Comparison of ENCODE assay signal across 9 mouse cellular contexts in genomic region chr11:53521120-53521820, GRCm38 (mm10). TPM values are rescaled to one million over a fixed set of nuclear protein-coding genes. Genes with fewer than 3 reads are reported as not detected.
DNase-seq lines count a peak whose midpoint lies in the region; ATAC-seq and TF ChIP-seq lines count a peak whose summit lies in the region.
"Had no signal": no experiment of that assay in that cellular context is flagged by ENCODE, and none has a peak within 500 bp of the region (broad histone marks: within the 10 kb centered on the region; RNA-seq: fewer than 3 reads in every experiment).

No protein-coding gene starts in this region.

- H3K27ac ChIP-seq in spleen, adult 2 months (ENCODE audit: insufficient read depth, low read length), result peak overlapping the region; percentile 40; the same call in 1 of the 2 replicates
- H3K27ac ChIP-seq in hindbrain, embryonic 16.5 days (ENCODE audit: low read depth, low read length), result no peak overlapping the region
- no peak overlapping the region for H3K27ac ChIP-seq in midbrain, embryonic 13.5 days

- H3K4me2 ChIP-seq in hindbrain, embryonic 16.5 days (ENCODE audit: low read length), result peak overlapping the region; percentile 85
- peak overlapping the region; percentile 78 for H3K4me2 ChIP-seq in midbrain, embryonic 13.5 days (replicated peaks)

- no peaks in the 10 kb centered on the region for H3K36me3 ChIP-seq in spleen, adult 2 months (ENCODE audit: control insufficient read depth, insufficient read depth, low read length)
- H3K36me3 ChIP-seq in hindbrain, embryonic 16.5 days (ENCODE audit: control insufficient read depth, insufficient read depth, low read length), result no peaks in the 10 kb centered on the region
- no peaks in the 10 kb centered on the region for H3K36me3 ChIP-seq in midbrain, embryonic 13.5 days

- peaks cover 7% of the 10 kb centered on the region for H3K27me3 ChIP-seq in spleen, adult 2 months (ENCODE audit: control insufficient read depth, insufficient read depth, low read length)
- peaks cover 3% of the 10 kb centered on the region for H3K27me3 ChIP-seq in hindbrain, embryonic 16.5 days (replicated peaks; ENCODE audit: control insufficient read depth, insufficient read depth, low read length)
- peaks cover 17% of the 10 kb centered on the region for H3K27me3 ChIP-seq in midbrain, embryonic 13.5 days

- no peak for TF ChIP-seq POLR2A in spleen, adult 2 months (IDR thresholded peaks at IDR 0.05; ENCODE audit: low read depth, low read length)

- H3K9me3 ChIP-seq in hindbrain, embryonic 16.5 days (ENCODE audit: control insufficient read depth, low read length), result no peaks in the 10 kb centered on the region
- H3K9me3 ChIP-seq in midbrain, embryonic 13.5 days, result no peaks in the 10 kb centered on the region

- ATAC-seq in hindbrain, embryonic 16.5 days, result no peak
- no peak for ATAC-seq in midbrain, embryonic 13.5 days

- H3K4me3 ChIP-seq in spleen, adult 2 months (ENCODE audit: extremely low read depth, insufficient read depth, insufficient read length), result 0 out of 2 replicates have a peak overlapping the region, but pooled peaks have one; percentile 5
- H3K4me3 ChIP-seq in hindbrain, embryonic 16.5 days (ENCODE audit: low read length), result peak overlapping the region; percentile 67
- H3K4me3 ChIP-seq in midbrain, embryonic 13.5 days (replicated peaks), result peak overlapping the region; percentile 75

- peaks cover 5% of the 10 kb centered on the region for H3K4me1 ChIP-seq in spleen, adult 2 months (ENCODE audit: control insufficient read depth, insufficient read depth, insufficient read length)
- peaks cover 20% of the 10 kb centered on the region for H3K4me1 ChIP-seq in hindbrain, embryonic 16.5 days (ENCODE audit: control insufficient read depth, insufficient read depth, low read depth, low read length)
- peaks cover 29% of the 10 kb centered on the region for H3K4me1 ChIP-seq in midbrain, embryonic 13.5 days (replicated peaks)

- H3K9ac ChIP-seq in hindbrain, embryonic 16.5 days (ENCODE audit: low read depth, low read length), result peak overlapping the region; percentile 77; the same call in 1 of the 2 replicates
- H3K9ac ChIP-seq in midbrain, embryonic 13.5 days (replicated peaks), result peak overlapping the region; percentile 87; the same call in 1 of the 2 replicates

- WGBS in spleen, adult 2 months, result 74% methylated on average over 16 of the region's 16 CpGs
- WGBS in hindbrain, embryonic 16.5 days, result 41% methylated on average over 16 of the region's 16 CpGs
- WGBS in midbrain, embryonic 13.5 days, result 47% methylated on average over 16 of the region's 16 CpGs

- DNase-seq in cerebellum, adult 11-12 months, result peak; percentile 70
- no peak for DNase-seq in cerebellum, adult 11 months
- no peak for DNase-seq in spleen, adult 2 months (ENCODE audit: low read depth in 1 of 2, low spot score in 2 of 2)
- no peak for DNase-seq in spleen, postnatal 36 days (ENCODE audit: low spot score in 2 of 2)
- DNase-seq in adrenal gland, adult 18-20 months (ENCODE audit: low spot score in 2 of 2), result no peak
- no peak for DNase-seq in ovary, postnatal 10 days (ENCODE audit: low spot score)

- TF ChIP-seq CTCF in spleen, adult 2 months (IDR thresholded peaks at IDR 0.05; ENCODE audit: extremely low read depth, insufficient read depth, insufficient read length, insufficient replicate concordance), result no peak

RNA-seq across cellular contexts. Expression of gene Sept8, which starts 2.2 kb away (rescaled TPM):
- 13.9 and 15.3 TPM in 2 replicates for polyA plus RNA-seq in spleen, adult 2 months (2012; rRNA removed)
- polyA plus RNA-seq in hindbrain, embryonic 16.5 days (2015; fragmentation: Nextera tagmentation; extraction: Ambion mirVana), result 23.1 and 23.4 TPM in 2 replicates
- 11.0 and 12.7 TPM in 2 replicates for polyA plus RNA-seq in midbrain, embryonic 13.5 days (2015; fragmentation: Nextera tagmentation; extraction: Ambion mirVana)
- total RNA-seq in adrenal gland, adult 18-20 months (2021), result 10 to 100 TPM; 28.9 to 32.1 TPM

RNA-seq across cellular contexts. Expression of gene Sowaha, which starts 41.2 kb away (rescaled TPM):
- 10.6 and 13.9 TPM in 2 replicates for polyA plus RNA-seq in spleen, adult 2 months (2012; rRNA removed)
- polyA plus RNA-seq in hindbrain, embryonic 16.5 days (2015; fragmentation: Nextera tagmentation; extraction: Ambion mirVana), result 1.5 TPM in 2 replicates
- polyA plus RNA-seq in midbrain, embryonic 13.5 days (2015; fragmentation: Nextera tagmentation; extraction: Ambion mirVana), result 0.31 and 0.42 TPM in 2 replicates
- total RNA-seq in adrenal gland, adult 18-20 months (2021), result under 1 TPM; 0.19 to 0.30 TPM

RNA-seq across cellular contexts. Expression of gene Gm9945, which starts 41.3 kb away (rescaled TPM):
- not detected in 2 replicates for polyA plus RNA-seq in spleen, adult 2 months (2012; rRNA removed)
- 0.34 TPM in 1 of 2 replicates, not detected in the other for polyA plus RNA-seq in hindbrain, embryonic 16.5 days (2015; fragmentation: Nextera tagmentation; extraction: Ambion mirVana)
- polyA plus RNA-seq in midbrain, embryonic 13.5 days (2015; fragmentation: Nextera tagmentation; extraction: Ambion mirVana), result not detected in 2 replicates
- total RNA-seq in adrenal gland, adult 18-20 months (2021), result not detected
- polyA plus RNA-seq: gonadal fat pad, adult 2 months had no signal

RNA-seq across cellular contexts. Expression of gene Kif3a, which starts 45.9 kb away (rescaled TPM):
- 1.2 and 1.3 TPM in 2 replicates for polyA plus RNA-seq in spleen, adult 2 months (2012; rRNA removed)
- 306 and 352 TPM in 2 replicates for polyA plus RNA-seq in hindbrain, embryonic 16.5 days (2015; fragmentation: Nextera tagmentation; extraction: Ambion mirVana)
- 232 and 283 TPM in 2 replicates for polyA plus RNA-seq in midbrain, embryonic 13.5 days (2015; fragmentation: Nextera tagmentation; extraction: Ambion mirVana)
- total RNA-seq in adrenal gland, adult 18-20 months (2021), result 10 to 100 TPM; 23.2 to 25.9 TPM

RNA-seq across cellular contexts. Expression of gene Gm9837, which starts 51.0 kb away (rescaled TPM):
- not detected in 2 replicates for polyA plus RNA-seq in spleen, adult 2 months (2012; rRNA removed)
- polyA plus RNA-seq in hindbrain, embryonic 16.5 days (2015; fragmentation: Nextera tagmentation; extraction: Ambion mirVana), result not detected in 2 replicates
- polyA plus RNA-seq in midbrain, embryonic 13.5 days (2015; fragmentation: Nextera tagmentation; extraction: Ambion mirVana), result not detected in 2 replicates
- not detected for total RNA-seq in adrenal gland, adult 18-20 months (2021)
- polyA plus RNA-seq: gonadal fat pad, adult 2 months had no signal

Comparison
In these comparisons a context has a peak if more than half of its experiments do, and no peak if none do; other contexts are left out.
1. H3K4me3 ChIP-seq: peak in every context shown above with its lines; median percentile 75 in midbrain, embryonic 13.5 days; 67 in hindbrain, embryonic 16.5 days; 5 in spleen, adult 2 months.